Mouse (Mus musculus): ENCODE measurements around the gene Ttc39a.
"Not testable (repeated sequence)": the region's sequence is repeated elsewhere in the genome, so short reads cannot be mapped to it uniquely, and the experiment has no call there.

Gene Ttc39a

GRCm38 (mm10) chr4:109406486-109407175 is at the start of gene Ttc39a:
TSS of gene Ttc39a (plus strand) at chr4:109406623.
- ATAC-seq (ENCODE audit: low TSS enrichment): peak; percentile 50

- ATAC-seq (ENCODE audit: low TSS enrichment): no peak
These were observed 28.3 kb upstream of the Ttc39a start for GRCm38 (mm10) chr4:109378107-109378506.

DNA sequence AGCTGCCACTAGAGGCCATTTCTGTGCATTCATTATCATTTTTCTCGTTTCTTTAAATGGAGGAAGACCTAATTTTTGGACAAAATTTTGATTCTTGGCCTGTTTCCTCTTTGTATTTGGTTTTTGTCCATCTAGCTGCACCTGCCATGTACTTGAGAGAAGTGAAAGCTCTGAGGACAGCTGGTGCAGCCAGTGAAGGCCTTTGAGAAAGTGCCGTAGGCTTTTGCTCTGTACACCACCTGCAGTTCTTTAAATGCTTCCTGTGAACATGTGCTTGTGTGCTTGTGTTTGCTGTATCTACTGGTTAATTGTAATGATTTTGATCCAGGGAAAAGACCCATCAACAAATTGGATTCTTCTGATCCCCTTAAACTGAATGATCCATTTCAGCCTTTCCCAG is 24.0 kb upstream of the Ttc39a start:
- no peak for ATAC-seq (ENCODE audit: low TSS enrichment)

DNA sequence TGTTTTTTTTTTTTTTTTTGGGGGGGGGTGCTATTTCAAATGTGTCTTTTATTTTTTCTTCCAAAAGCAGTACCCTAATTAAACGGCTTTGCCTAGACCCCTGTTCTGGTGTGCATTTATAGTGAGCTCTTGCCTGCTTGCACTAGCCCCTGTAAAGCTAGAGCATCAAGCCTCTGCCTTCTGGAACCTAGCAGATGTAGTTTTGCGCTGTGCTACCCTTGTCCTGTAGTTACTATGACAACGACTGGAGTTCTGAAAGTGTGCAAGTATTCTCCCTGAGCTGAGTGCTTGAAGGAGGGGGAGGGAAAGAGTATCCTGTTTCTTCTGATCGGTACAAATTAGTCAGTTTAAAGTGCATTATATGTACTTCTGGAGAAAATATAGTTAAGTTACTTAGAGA is 20.8 kb upstream of the Ttc39a start:
- peak; percentile 83 for ATAC-seq (ENCODE audit: low TSS enrichment)

DNA sequence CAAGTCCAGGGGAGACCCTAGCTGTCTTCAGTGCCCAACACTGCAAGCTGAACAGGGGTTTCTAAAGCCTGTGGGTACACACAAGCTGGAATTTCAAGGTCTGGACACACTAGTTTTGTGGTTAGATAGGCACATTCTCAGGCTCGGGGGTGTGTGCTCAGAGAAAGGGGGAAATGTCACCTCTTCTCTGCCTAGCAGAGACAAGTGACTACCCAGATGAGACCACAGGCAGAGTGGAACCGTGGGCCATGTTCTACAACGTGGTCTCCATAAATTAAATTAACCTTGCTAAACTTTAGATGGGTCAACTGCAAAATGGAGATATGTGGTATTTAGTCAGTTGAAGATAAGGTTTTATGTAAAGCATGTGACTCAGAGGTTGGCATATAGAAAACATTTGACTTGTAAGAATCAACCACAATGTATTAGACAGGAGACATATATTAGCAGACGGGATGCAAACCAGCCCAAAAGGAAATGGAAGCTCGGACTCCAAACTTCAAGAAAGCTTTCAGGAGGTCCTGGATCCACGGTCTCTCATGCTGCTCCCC is 13.1 kb upstream of the Ttc39a start:
- no peak for ATAC-seq (ENCODE audit: low TSS enrichment)

DNA sequence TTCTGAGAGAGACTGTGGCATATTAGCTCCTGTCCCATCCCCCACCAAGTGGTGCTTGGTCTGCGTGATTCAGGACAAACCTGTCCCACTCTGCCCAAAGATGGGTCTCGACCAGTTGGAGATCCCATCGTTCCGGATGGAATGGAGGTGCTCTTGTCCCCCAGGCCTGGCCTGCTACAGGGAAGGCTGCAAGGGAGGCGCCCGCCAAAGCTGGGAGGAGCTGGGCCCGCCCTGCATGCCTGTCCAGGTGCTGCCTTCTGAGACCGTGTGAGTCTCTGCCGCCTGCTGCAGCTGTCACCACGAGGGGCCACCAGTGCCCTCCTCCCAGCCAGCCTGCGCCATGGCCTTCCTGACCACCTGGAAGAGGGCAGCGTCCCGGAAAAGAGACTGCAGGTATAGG is 12.5 kb upstream of the Ttc39a start:
- peak; percentile 17; the same call in 1 of the 2 replicates for ATAC-seq (ENCODE audit: low TSS enrichment)

DNA sequence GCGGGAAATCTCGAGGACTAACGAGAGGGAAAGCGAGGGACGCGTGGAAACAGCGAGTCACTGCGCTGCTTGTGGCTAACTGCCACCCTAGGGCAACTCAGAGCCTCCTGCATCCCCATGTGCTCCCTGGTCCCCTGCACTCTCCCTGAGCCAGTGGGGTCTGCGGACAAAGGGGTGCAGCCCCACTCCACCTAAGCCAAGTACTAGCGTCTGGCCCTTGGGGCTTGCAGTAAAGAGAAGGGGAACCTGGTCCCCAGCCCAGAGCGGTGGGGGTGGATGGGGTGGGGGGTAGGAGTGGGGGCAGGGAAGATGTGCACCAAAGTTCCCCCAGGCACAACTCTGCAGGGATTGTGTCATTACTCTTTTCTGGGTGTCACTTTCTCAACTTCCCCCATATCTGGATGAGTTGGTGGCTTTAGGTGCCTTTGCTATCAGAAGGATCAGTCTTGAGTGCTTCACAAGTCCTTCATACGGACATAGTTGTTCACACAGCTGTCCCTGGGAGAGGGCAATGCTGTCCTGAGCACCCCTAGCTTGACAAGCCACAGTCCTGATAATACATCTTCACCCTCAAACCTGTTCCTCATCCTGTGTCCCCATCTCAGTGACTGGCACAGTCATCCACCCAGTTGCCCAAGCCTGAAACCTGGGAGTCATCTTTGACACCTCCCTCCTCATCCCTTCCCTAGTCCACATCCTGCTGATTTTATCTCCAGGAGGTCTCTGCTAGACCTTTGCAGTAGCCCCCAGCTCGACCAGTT is 11.9 kb upstream of the Ttc39a start:
- 0 out of 2 replicates have a peak, but pooled peaks have one; percentile 21 for ATAC-seq (ENCODE audit: low TSS enrichment)

- ATAC-seq (ENCODE audit: low TSS enrichment): no peak
These were observed 6.0 kb upstream of the Ttc39a start for GRCm38 (mm10) chr4:109400366-109400980.

DNA sequence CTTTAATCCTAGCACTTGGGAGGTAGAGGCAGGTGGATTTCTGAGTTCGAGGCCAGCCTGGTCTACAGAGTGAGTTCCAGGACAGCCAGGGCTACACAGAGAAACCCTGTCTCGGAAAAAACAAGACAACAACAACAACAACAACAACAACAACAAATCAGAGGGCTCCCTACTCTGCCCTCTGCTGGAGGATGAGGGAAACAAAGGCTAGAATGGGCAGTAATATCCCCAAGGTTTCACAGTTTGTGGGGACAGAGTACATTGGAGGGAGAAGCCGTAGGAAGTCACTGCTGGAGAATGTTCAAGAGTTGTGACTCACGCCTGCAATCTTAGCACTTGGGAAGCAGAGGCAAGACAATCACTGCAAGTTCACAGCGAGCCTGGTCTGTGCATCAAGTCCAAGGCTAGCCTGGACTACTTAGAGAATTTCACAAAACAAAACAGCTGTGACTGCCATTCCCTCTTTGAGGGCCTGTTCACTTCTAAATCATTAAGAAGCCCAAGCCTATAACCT is 5.2 kb upstream of the Ttc39a start:
- ATAC-seq (ENCODE audit: low TSS enrichment): no peak

GRCm38 (mm10) chr4:109404908-109405307 is 1.5 kb upstream of the Ttc39a start:
- ATAC-seq (ENCODE audit: low TSS enrichment): not testable (repeated sequence)

DNA sequence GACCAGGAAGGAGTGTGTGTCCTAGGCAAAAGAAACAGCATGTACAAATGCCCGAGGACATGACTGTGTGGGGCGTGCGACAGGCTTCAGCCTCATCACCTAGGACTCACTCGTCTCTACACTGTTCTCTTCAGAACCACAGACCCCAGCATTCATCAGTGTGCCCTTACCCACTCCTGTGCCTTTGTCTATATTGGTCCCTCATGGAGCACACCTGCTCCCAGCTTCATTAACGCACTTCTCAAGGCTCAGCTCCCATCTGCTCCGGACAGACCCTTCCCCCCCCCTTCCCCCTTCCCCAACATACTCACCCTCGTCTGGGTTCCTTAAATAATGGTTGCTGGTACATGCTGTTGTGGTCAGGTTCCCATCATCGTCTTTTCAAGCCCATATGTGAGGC is 1.0 kb upstream of the Ttc39a start:
- ATAC-seq (ENCODE audit: low TSS enrichment): no peak

- peak; percentile 62 for ATAC-seq (ENCODE audit: low TSS enrichment)
These were observed 353 bp upstream of the Ttc39a start for GRCm38 (mm10) chr4:109406054-109406485.

- ATAC-seq (ENCODE audit: low TSS enrichment): no peak
These were observed 725 bp downstream of the Ttc39a start for GRCm38 (mm10) chr4:109407176-109407520.

DNA sequence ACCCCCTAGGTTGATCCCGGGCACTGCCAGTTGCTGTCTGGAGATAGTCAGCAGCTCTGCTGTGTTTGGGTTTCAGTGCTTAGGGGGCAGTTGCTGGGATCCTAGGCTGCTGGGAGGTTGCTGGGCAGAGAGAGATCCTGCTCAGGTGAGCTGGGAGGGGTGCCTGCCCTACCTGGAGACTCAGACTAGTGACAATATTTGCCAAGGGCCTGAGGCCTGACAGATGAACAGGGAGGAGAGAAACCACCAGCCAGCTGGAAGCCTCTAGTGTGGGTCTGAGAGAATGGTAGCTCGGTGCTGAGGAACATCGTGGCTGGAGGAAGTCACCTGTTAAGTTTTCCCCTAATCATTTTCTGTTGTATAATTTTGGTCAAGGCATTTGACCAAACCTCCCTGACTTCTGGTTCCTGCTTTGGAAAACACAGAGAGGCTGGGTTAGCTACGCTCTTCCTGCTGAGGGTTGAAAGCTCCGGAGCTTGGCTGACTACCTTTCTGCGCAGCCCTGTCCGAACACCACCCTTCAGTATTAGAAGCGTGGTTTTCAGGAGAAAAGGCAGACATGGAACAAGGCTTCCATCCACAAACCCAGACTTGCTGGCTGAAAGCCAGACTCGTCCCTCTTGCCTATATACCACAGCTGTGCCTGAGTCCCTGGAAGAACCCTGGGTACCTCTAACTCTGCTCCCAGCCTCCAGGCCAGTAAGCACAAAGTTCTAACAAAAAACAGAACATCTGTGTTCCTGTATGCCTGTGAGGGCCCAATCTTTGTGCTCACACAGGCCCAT is 1.5 kb downstream of the Ttc39a start:
- ATAC-seq (ENCODE audit: low TSS enrichment): no peak

DNA sequence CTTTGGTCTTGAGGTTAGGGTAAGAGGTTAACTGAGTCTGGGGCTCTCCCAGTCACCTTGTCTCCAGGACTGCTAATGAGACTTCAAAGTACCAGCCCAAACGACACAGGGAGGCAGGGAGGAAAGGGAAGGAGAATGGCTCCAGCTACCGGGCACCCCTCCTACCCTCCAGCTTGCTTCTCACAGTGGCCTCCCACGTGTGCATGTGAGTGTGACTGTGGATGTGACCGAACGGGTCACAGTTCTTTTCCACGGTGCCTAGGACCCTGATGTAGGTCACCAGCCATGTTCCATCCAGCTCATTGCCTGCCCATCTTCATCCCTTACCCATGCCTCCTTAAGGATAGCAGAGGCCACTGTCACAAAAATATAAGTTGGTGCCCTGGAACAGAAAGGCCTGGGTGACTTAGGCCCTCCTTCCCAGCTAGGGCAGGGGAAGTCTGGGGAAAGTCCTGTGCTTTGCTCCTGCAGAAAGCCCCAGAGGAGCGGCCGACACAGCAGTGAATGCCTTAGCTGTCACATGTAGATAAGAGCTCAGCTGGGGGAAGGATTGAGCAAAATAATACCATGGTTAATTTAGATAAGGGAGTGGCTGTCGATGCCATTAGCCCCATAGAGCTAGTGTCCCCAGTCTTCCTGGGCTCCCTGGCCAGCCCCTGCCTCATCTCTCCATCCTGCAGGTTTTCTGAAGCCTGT is 4.4 kb downstream of the Ttc39a start:
- no peak for ATAC-seq (ENCODE audit: low TSS enrichment)

DNA sequence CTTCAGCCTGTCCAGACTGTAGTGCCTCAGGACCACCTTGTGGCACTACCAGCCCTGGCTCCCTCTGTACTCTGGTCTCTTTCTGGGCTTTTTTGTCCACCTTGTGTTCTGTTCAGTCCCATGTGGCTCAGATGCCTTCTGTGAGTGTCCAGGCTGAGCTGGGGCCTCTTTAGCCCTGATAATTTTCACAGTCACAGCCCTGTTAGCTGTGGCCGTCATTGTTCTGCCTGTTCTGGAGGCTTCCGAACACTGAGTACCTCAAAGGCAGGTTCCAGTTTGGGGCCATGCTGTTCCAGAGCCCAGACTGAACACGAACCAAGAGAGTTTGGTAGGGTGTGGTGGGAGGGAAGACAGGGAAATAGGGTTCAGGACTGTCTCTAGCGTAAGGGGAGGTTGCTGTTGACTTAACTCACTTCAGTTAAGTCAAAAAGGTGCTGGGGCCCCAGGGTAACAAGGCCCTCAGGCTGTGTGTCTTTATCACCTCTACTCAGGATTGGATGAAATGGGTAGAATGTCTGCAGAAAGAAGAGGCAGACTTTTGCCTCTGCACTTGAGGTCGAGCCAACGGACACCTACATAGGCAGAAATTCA is 5.0 kb downstream of the Ttc39a start:
- no peak for ATAC-seq (ENCODE audit: low TSS enrichment)

- ATAC-seq (ENCODE audit: low TSS enrichment): no peak
These were observed 5.8 kb downstream of the Ttc39a start for GRCm38 (mm10) chr4:109412233-109412632.

GRCm38 (mm10) chr4:109417998-109418397 is 11.6 kb downstream of the Ttc39a start:
- ATAC-seq (ENCODE audit: low TSS enrichment): no peak

DNA sequence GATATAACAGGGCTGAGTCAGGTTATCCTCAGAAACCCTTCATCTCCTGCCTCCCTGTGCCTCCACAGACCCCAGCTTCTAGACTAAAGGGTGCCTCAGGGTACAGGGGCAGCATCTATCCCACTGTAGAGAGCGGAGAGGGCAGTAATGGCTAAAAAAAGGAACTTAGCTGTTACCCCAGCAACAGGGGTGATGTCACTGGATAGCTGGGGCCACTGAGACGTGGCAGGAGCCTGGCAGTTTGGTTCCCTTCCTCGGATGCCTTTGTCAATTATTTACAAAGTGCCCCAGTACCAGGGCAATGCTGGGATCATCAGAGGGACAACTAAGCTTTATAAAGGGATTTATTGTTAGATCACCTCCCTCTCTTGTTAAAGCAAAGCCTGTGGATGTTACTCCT is 12.6 kb downstream of the Ttc39a start:
- ATAC-seq (ENCODE audit: low TSS enrichment): no peak

DNA sequence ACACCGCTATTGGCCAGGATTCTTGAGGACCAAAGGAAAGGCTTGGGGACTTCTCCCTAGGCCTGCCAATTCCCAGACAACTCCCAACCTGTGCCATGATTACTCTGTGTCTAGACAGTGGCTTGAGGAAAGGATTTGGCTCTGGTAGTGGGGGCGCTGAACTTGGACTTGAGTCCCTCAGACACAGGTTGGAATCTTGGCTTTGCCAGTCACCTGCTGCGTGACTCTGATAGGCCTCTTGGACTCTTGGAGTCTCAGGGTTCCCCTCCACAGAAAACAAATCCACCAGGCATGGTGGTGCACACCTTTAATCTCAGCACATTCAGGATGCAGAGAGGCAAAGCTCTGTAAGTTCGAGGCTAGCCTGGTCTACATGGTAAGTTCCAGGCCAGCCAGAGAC is 13.1 kb downstream of the Ttc39a start:
- no peak for ATAC-seq (ENCODE audit: low TSS enrichment)

Measured in frontal cortex, adult (tissue).